Mouse (Mus musculus) right cerebral cortex, postnatal 36 days (tissue): ENCODE results near the gene Ndufs1.
A peak's percentile ranks its signal among the peaks of the same experiment; 100 is the strongest.
"Not testable (repeated sequence)": the region's sequence is repeated elsewhere in the genome, so short reads cannot be mapped to it uniquely, and the experiment has no call there.

ENCODE experiments used
- DNase-seq, 2 experiments: peaks; one replicate each; pipeline ENCODE4 v3.0.0; 2022; ENCODE audit warnings: low spot score in 2 of 2, mixed read lengths in 1 of 2

The Ndufs1 gene

GRCm38 (mm10) chr1:63182636-63183270, 6.1 kb upstream of the Ndufs1 start:
- peak; percentile 32 to 45 for DNase-seq

- no peak for DNase-seq
These were observed 5.6 kb upstream of the Ndufs1 start for GRCm38 (mm10) chr1:63182212-63182611.

GRCm38 (mm10) chr1:63181480-63181879, 4.8 kb upstream of the Ndufs1 start:
- no peak for DNase-seq

GRCm38 (mm10) chr1:63181019-63181418, 4.4 kb upstream of the Ndufs1 start:
- peak; percentile 85 to 86 for DNase-seq

GRCm38 (mm10) chr1:63180575-63180974, 3.9 kb upstream of the Ndufs1 start:
- not testable (repeated sequence) for DNase-seq

GRCm38 (mm10) chr1:63180122-63180521, 3.5 kb upstream of the Ndufs1 start:
- no peak for DNase-seq

GRCm38 (mm10) chr1:63178308-63178707, 1.7 kb upstream of the Ndufs1 start:
- no peak for DNase-seq

- no peak for DNase-seq
These were observed 402 bp downstream of the Ndufs1 start for GRCm38 (mm10) chr1:63176259-63176603.

GRCm38 (mm10) chr1:63175853-63176252, 780 bp downstream of the Ndufs1 start:
- no peak for DNase-seq

GRCm38 (mm10) chr1:63168638-63169037, 8.0 kb downstream of the Ndufs1 start:
- no peak for DNase-seq

GRCm38 (mm10) chr1:63140231-63140630, 36.4 kb downstream of the Ndufs1 start:
- DNase-seq = no peak

GRCm38 (mm10) chr1:63138586-63138985, 38.0 kb downstream of the Ndufs1 start:
- not testable (repeated sequence) for DNase-seq

GRCm38 (mm10) chr1:63137971-63138370, 38.7 kb downstream of the Ndufs1 start:
- DNase-seq = no peak

GRCm38 (mm10) chr1:63134530-63134929, 42.1 kb downstream of the Ndufs1 start:
- DNase-seq = no peak

GRCm38 (mm10) chr1:63131766-63132165, 44.9 kb downstream of the Ndufs1 start:
- no peak for DNase-seq

GRCm38 (mm10) chr1:63130883-63131282, 45.8 kb downstream of the Ndufs1 start:
- no peak for DNase-seq

- DNase-seq = no peak
These were observed 46.6 kb downstream of the Ndufs1 start for GRCm38 (mm10) chr1:63129857-63130690.

GRCm38 (mm10) chr1:63129273-63129672, 47.4 kb downstream of the Ndufs1 start:
- DNase-seq = no peak

- DNase-seq = no peak
These were observed 50.4 kb downstream of the Ndufs1 start for GRCm38 (mm10) chr1:63126206-63126605.

GRCm38 (mm10) chr1:63123823-63124450, 52.7 kb downstream of the Ndufs1 start:
- DNase-seq = no peak

- no peak for DNase-seq
These were observed 54.6 kb downstream of the Ndufs1 start for GRCm38 (mm10) chr1:63122005-63122404.

- DNase-seq = no peak
These were observed 56.3 kb downstream of the Ndufs1 start for GRCm38 (mm10) chr1:63120382-63120781.

- no peak for DNase-seq
These were observed 57.0 kb downstream of the Ndufs1 start for GRCm38 (mm10) chr1:63119675-63120074.
